Comparison of ENCODE assay signal across 20 mouse cellular contexts in genomic region chr10:126634731-126635130, GRCm38 (mm10).
"Had no signal": no experiment of that assay in that cellular context is flagged by ENCODE, and none has a peak within 500 bp of the region (broad histone marks: within the 10 kb centered on the region; RNA-seq: fewer than 3 reads in every experiment).

No protein-coding gene starts in this region.

- DNase-seq: kidney, postnatal 25 days; layer of hippocampus, adult 9-11 months; liver; lung, adult 18-20 months; lung, postnatal 10 days; lung, postnatal 36 days; thymus, adult 18-20 months; thymus, postnatal 36 days had no signal

- H3K9me3 ChIP-seq: limb, embryonic 10.5 days; limb, embryonic 13.5 days; liver, embryonic 12.5 days; liver, embryonic 15.5 days; lung, embryonic 15.5 days; midbrain, embryonic 10.5 days; midbrain, embryonic 13.5 days; neural tube, embryonic 12.5 days; neural tube, embryonic 15.5 days had no signal

- H3K27me3 ChIP-seq: limb, embryonic 13.5 days; liver, embryonic 12.5 days; liver, embryonic 15.5 days; lung, embryonic 15.5 days; megakaryocyte, embryonic 14.5 days; midbrain, embryonic 13.5 days; neural tube, embryonic 12.5 days; neural tube, embryonic 15.5 days had no signal

- H3K27ac ChIP-seq: kidney, postnatal 0 days; layer of hippocampus, adult 2 months; limb, embryonic 10.5 days; limb, embryonic 13.5 days; liver, embryonic 12.5 days; liver, embryonic 15.5 days; lung, embryonic 15.5 days; midbrain, embryonic 10.5 days; midbrain, embryonic 13.5 days; neural tube, embryonic 12.5 days; neural tube, embryonic 15.5 days had no signal

- H3K4me2 ChIP-seq: limb, embryonic 13.5 days; liver, embryonic 12.5 days; liver, embryonic 15.5 days; lung, embryonic 15.5 days; midbrain, embryonic 13.5 days; neural tube, embryonic 12.5 days; neural tube, embryonic 15.5 days had no signal

- H3K4me3 ChIP-seq: layer of hippocampus, adult 2 months; limb, embryonic 10.5 days; limb, embryonic 13.5 days; liver, embryonic 12.5 days; liver, embryonic 15.5 days; lung, embryonic 15.5 days; megakaryocyte, embryonic 14.5 days; midbrain, embryonic 10.5 days; midbrain, embryonic 13.5 days; neural tube, embryonic 12.5 days; neural tube, embryonic 15.5 days had no signal

- H3K36me3 ChIP-seq: limb, embryonic 10.5 days; limb, embryonic 13.5 days; liver, embryonic 12.5 days; liver, embryonic 15.5 days; lung, embryonic 15.5 days; midbrain, embryonic 10.5 days; midbrain, embryonic 13.5 days; neural tube, embryonic 12.5 days; neural tube, embryonic 15.5 days had no signal

- ATAC-seq: liver, embryonic 12.5 days; midbrain, embryonic 13.5 days had no signal

- H3K9ac ChIP-seq: limb, embryonic 13.5 days; liver, embryonic 12.5 days; liver, embryonic 15.5 days; lung, embryonic 15.5 days; midbrain, embryonic 13.5 days; neural tube, embryonic 12.5 days; neural tube, embryonic 15.5 days had no signal

- H3K4me1 ChIP-seq: limb, embryonic 13.5 days; liver, embryonic 12.5 days; liver, embryonic 15.5 days; lung, embryonic 15.5 days; megakaryocyte, embryonic 14.5 days; midbrain, embryonic 10.5 days; neural tube, embryonic 12.5 days; neural tube, embryonic 15.5 days had no signal
